In genomic region chr16:95231768-95232167, GRCm38 (mm10) we compare ENCODE assay signal across 20 mouse cellular contexts. TPM values are rescaled to one million over a fixed set of nuclear protein-coding genes. Genes with fewer than 3 reads are reported as not detected.
"Had no signal": no experiment of that assay in that cellular context is flagged by ENCODE, and none has a peak within 500 bp of the region (broad histone marks: within the 10 kb centered on the region; RNA-seq: fewer than 3 reads in every experiment).

No protein-coding gene starts in this region.

- H3K27me3 ChIP-seq: liver, embryonic 13.5 days; liver, embryonic 15.5 days; lung, embryonic 15.5 days; midbrain, embryonic 13.5 days; midbrain, embryonic 15.5 days; neural tube, embryonic 12.5 days; stomach, embryonic 15.5 days had no signal

- H3K27ac ChIP-seq: liver, embryonic 13.5 days; liver, embryonic 15.5 days; lung, embryonic 15.5 days; macrophage; midbrain, embryonic 13.5 days; midbrain, embryonic 15.5 days; neural tube, embryonic 12.5 days; stomach, embryonic 15.5 days; stomach, postnatal 0 days had no signal

- H3K4me3 ChIP-seq: liver, embryonic 13.5 days; liver, embryonic 15.5 days; lung, embryonic 15.5 days; megakaryocyte, embryonic 14.5 days; midbrain, embryonic 13.5 days; midbrain, embryonic 15.5 days; neural tube, embryonic 12.5 days; stomach, embryonic 15.5 days had no signal

- H3K9me3 ChIP-seq: liver, embryonic 13.5 days; liver, embryonic 15.5 days; lung, embryonic 15.5 days; midbrain, embryonic 13.5 days; midbrain, embryonic 15.5 days; neural tube, embryonic 12.5 days; stomach, embryonic 15.5 days had no signal

- H3K9ac ChIP-seq: liver, embryonic 13.5 days; liver, embryonic 15.5 days; liver, postnatal 0 days; lung, embryonic 15.5 days; midbrain, embryonic 13.5 days; midbrain, embryonic 15.5 days; neural tube, embryonic 12.5 days; stomach, embryonic 15.5 days had no signal

- H3K36me3 ChIP-seq: liver, embryonic 13.5 days; liver, embryonic 15.5 days; lung, embryonic 15.5 days; midbrain, embryonic 13.5 days; midbrain, embryonic 15.5 days; neural tube, embryonic 12.5 days; stomach, embryonic 15.5 days had no signal

- DNase-seq: liver, embryonic 13.5 days; liver, postnatal 0 days; lung, postnatal 14 days; right cerebral cortex, postnatal 14 days; thymus, adult 2 months; thymus, postnatal 25 days; thymus, postnatal 4 days had no signal

- H3K4me2 ChIP-seq: liver, embryonic 13.5 days; liver, embryonic 15.5 days; lung, embryonic 15.5 days; midbrain, embryonic 11.5 days; midbrain, embryonic 13.5 days; midbrain, embryonic 15.5 days; neural tube, embryonic 12.5 days; stomach, embryonic 15.5 days had no signal

- ATAC-seq: liver, postnatal 0 days; midbrain, embryonic 13.5 days; midbrain, embryonic 15.5 days had no signal

- H3K4me1 ChIP-seq: liver, embryonic 13.5 days; liver, embryonic 15.5 days; midbrain, embryonic 15.5 days; neural tube, embryonic 12.5 days had no signal

RNA-seq across cellular contexts. Expression of gene Kcnj15, which starts 25.6 kb away (rescaled TPM):
- total RNA-seq: midbrain, postnatal 0 days; monocyte, adult 5-6 weeks; neutrophil, adult 5-6 weeks had no signal
- polyA plus RNA-seq: macrophage had no signal
